Mouse (Mus musculus): Measurements from ENCODE around the gene Ncam2.

GRCm38 (mm10) chr16:81673866-81674265 lies 473.4 kb downstream of the Ncam2 start:
- TF ChIP-seq POLR2A (IDR thresholded peaks at IDR 0.05; ENCODE audit: control insufficient read depth, low read depth, low read length) (no peak), CTCF (IDR thresholded peaks at IDR 0.05; ENCODE audit: control insufficient read depth, insufficient read depth, insufficient replicate concordance, low read depth, low read length) (no peak)

Data from testis, adult 2 months (tissue).